Mouse (Mus musculus) embryonic facial prominence, embryonic 11.5 days (tissue): ENCODE results near the gene Csnk1g1. TPM values are rescaled to one million over a fixed set of nuclear protein-coding genes. Genes with fewer than 3 reads are reported as not detected.

Source experiments
- ATAC-seq: fragments of 200-750 bp; cut with Nextera tagmentation; replicated peaks from 2 replicates; pipeline ENCODE4 v1.8.0; 2017; ENCODE audit warnings: low read depth; ENCODE audit not compliant: insufficient number of reproducible peaks, low FRiP score, low TSS enrichment
- DNase-seq: peaks from one replicate; pipeline ENCODE4 v3.0.0-alpha.2; 2015; ENCODE audit warnings: low spot score
- H3K27ac ChIP-seq: fragments of 300-500 bp; sonication (generic); replicated peaks from 2 replicates; pipeline ENCODE4 v1.5.1; 2014; ENCODE audit warnings: mild to moderate bottlenecking, low read depth, low read length, control low read depth
- H3K27me3 ChIP-seq: fragments of 300-500 bp; sonication (generic); 2 replicates; pipeline ENCODE4 v1.6.1; 2014; ENCODE audit warnings: mild to moderate bottlenecking, low read length, moderate library complexity, mixed read lengths; ENCODE audit not compliant: control insufficient read depth, insufficient read depth
- H3K36me3 ChIP-seq: fragments of 300-500 bp; sonication (generic); replicated peaks from 2 replicates; pipeline ENCODE4 v1.6.1; 2014; ENCODE audit warnings: low read depth, mild to moderate bottlenecking, low read length, moderate library complexity, mixed read lengths; ENCODE audit not compliant: control insufficient read depth, insufficient read depth
- H3K4me1 ChIP-seq: fragments of 300-500 bp; sonication (generic); 2 replicates; pipeline ENCODE4 v1.6.1; 2014; ENCODE audit warnings: low read length, mixed read lengths; ENCODE audit not compliant: control insufficient read depth, insufficient read depth
- H3K4me2 ChIP-seq: fragments of 300-500 bp; sonication (generic); 2 replicates; pipeline ENCODE4 v1.6.1; 2014; ENCODE audit warnings: low read depth, mild to moderate bottlenecking, control low read depth, low read length, moderate library complexity
- H3K4me3 ChIP-seq: fragments of 300-500 bp; sonication (generic); 2 replicates; pipeline ENCODE4 v1.5.1; 2014; ENCODE audit warnings: low read depth, low read length, control low read depth
- H3K9ac ChIP-seq: fragments of 300-500 bp; sonication (generic); replicated peaks from 2 replicates; pipeline ENCODE4 v1.6.1; 2014; ENCODE audit warnings: mild to moderate bottlenecking, control low read depth, low read length
- H3K9me3 ChIP-seq: fragments of 300-500 bp; sonication (generic); replicated peaks from 2 replicates; pipeline ENCODE4 v1.6.1; 2016; ENCODE audit warnings: mild to moderate bottlenecking, low read length, inconsistent platforms, mixed read lengths; ENCODE audit not compliant: control insufficient read depth
- WGBS: fragments of 180-500 bp; shearing (Covaris S2); extraction: QIAGEN DNeasy Blood & Tissue Kit; methylation state at CpG from one replicate; pipeline ENCODE4 v1.1.7; 2014; 5-methylcytosine and 5-hydroxymethylcytosine counted together
- polyA plus RNA-seq: library from polyadenylated mRNA; unstranded; fragments of >200 nt; fragmentation: Nextera tagmentation; extraction: Ambion mirVana; gene quantifications from 2 replicates; pipeline ENCODE4 v1.2.1, GENCODE M21; 2014

Csnk1g1 gene
- polyA plus RNA-seq, 1 experiment from 2014 or later, result 17.3 TPM

DNA sequence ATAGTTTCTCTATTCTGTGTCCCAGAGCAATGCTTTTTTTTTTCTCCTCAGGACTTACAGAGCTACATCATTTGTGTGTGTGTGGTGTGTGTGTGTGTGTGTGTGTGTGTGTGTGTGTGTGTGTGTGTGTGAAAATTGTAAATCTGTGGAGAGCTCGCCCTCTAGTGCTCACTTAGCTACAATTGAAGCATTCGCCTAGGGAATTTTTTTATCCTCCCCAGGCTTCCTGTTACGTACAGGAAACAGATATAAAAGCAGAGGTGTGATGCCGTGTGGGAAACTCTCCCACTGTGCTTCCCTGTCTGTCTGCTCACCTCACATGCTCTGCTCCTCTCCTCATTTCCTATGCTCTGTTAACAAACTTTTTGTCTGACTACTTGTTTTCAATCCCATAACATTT lies 95.7 kb downstream of the Csnk1g1 start:
- H3K9me3 ChIP-seq, result no peaks in the 10 kb centered on the region
- H3K27ac ChIP-seq, result no peak overlapping the region
- DNase-seq, result peak; percentile 68
- H3K36me3 ChIP-seq, result no peaks in the 10 kb centered on the region
- no peaks in the 10 kb centered on the region for H3K4me1 ChIP-seq
- H3K9ac ChIP-seq, result no peak overlapping the region
- no peak overlapping the region for H3K4me3 ChIP-seq
- H3K4me2 ChIP-seq, result no peak overlapping the region
- ATAC-seq, result no peak
- 42% methylated on average over 4 of the region's 4 CpGs for WGBS
- no peaks in the 10 kb centered on the region for H3K27me3 ChIP-seq

DNA sequence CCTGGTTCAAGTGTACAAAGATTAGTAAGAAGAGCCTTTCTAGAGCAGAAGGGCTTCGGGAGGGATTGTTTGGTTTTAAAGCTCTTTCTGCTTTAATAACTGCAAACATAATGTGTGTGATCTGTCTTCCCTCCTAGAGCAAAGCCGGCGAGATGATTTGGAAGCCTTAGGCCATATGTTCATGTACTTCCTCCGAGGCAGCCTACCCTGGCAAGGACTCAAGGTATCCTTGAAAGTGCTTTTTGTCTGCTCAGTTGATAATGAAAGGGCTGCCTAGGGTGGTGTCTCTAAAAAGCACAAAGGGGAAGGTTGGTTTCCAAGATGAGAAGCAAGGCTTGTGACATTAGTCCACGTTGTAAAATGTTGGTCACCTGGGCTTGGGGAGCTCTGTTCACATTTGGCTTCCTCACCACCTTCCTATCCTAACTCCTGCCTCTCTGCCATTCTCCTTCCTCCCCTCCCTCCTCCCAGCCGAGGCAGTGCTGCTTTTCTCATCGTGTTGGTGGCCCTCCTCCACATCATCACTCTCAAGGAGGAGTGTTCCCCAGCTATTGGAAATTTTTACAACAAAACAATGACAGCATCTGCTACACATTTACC lies 99.0 kb downstream of the Csnk1g1 start:
- Histone ChIP-seq H3K9me3 (no peaks in the 10 kb centered on the region), H3K4me2 (no peak overlapping the region), H3K4me3 (no peak overlapping the region), H3K4me1 (no peaks in the 10 kb centered on the region), H3K27me3 (no peaks in the 10 kb centered on the region), H3K36me3 (no peaks in the 10 kb centered on the region; the same call in 1 of the 2 replicates), H3K27ac (no peak overlapping the region), H3K9ac (no peak overlapping the region)
- WGBS, result 79% methylated on average over 7 of the region's 7 CpGs
- no peak for DNase-seq
- no peak for ATAC-seq

DNA sequence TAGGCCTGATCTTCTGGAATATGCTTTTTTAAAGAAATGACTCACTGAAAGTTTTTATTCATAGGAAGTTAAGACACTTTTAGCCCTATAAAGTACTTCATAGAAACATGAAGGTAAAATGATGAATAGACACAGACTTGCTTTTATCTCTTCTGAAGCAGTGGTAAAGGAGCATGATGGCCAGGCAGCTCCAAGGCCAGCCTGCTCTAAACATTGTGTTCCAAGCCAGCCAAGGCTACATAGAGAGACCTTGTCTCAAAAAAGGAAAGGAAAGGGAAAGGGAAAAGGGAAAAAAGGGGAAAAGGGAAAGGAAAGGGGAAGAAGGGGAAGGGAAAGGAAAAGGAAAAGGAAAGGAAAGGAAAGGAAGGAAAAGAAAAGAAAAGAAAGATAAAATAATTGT lies 111.9 kb downstream of the Csnk1g1 start:
- Histone ChIP-seq H3K27me3 (no peaks in the 10 kb centered on the region), H3K4me1 (no peaks in the 10 kb centered on the region), H3K4me3 (no peak overlapping the region), H3K9me3 (no peaks in the 10 kb centered on the region), H3K36me3 (no peaks in the 10 kb centered on the region), H3K27ac (no peak overlapping the region), H3K4me2 (no peak overlapping the region), H3K9ac (no peak overlapping the region)
- DNase-seq (no peak), ATAC-seq (no peak)

DNA sequence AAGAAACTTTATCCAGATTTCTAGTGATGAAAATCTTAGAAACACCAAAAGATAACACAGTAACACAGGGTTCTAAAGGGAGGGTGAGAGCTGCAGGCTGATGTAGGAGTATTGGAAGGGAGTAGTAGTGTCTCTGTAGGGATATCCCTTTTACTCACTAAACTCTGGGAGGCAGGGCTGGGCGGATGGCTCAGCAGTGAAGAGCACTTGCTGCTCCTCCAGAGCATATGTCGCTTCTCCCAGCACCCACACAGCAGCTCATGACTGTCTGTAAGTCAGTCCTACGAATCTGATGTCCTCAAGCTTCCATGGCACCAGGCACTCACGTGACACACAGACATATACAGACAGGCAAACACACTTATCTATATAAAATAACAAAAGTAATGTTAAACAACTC lies 129.4 kb downstream of the Csnk1g1 start:
- Histone ChIP-seq H3K27ac (no peak overlapping the region), H3K27me3 (no peaks in the 10 kb centered on the region), H3K36me3 (no peaks in the 10 kb centered on the region), H3K4me3 (no peak overlapping the region), H3K4me2 (no peak overlapping the region), H3K4me1 (no peaks in the 10 kb centered on the region), H3K9me3 (no peaks in the 10 kb centered on the region), H3K9ac (no peak overlapping the region)
- no peak for ATAC-seq
- no peak for DNase-seq
- WGBS, result 85% methylated on average over 4 of the region's 4 CpGs

DNA sequence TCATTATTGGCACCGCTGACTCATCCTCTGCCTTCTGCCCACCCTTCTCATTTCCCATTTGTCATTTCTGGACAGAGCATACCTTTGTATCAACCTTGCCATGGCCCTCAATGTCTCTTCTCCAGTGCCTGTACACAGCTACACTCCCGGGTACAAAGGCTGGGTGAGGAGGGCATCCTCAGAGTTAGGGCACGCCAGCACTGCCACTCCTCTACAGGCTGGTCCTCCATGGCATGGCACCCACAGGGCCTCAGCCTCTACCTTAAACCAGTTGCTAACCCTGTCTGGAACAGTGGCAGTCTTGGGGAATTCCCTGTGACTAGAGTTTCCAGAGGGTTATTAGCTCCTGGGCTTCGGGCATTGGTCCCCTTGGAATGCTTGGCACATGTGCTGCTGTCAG lies 129.9 kb downstream of the Csnk1g1 start:
- no peaks in the 10 kb centered on the region for H3K36me3 ChIP-seq
- WGBS, result 90% methylated on average over 4 of the region's 4 CpGs

DNA sequence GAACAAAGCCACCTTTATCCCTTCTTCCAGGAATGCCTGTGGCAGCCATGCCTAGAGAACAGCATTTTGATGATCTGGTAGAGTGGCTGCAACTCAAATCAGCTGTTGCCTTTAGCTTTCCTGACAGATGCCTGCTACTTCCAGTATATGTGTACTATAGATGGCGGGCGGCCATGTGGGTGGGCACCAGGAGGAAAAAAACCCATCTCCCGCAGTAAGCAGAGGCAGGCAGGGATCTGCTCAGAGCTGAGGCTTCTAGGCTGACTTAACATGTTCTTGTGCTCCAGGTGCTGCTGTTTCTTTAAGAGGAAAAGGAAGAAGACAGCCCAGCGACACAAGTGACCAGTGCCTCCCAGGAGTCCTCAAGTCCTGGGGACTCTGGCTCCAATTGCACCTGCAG lies 130.6 kb downstream of the Csnk1g1 start:
- no peak for ATAC-seq
- H3K36me3 ChIP-seq, result no peaks in the 10 kb centered on the region
- H3K9me3 ChIP-seq, result no peaks in the 10 kb centered on the region
- DNase-seq, result no peak
- H3K4me3 ChIP-seq, result no peak overlapping the region
- H3K9ac ChIP-seq, result no peak overlapping the region
- no peaks in the 10 kb centered on the region for H3K4me1 ChIP-seq
- no peaks in the 10 kb centered on the region for H3K27me3 ChIP-seq
- H3K4me2 ChIP-seq, result no peak overlapping the region
- H3K27ac ChIP-seq, result no peak overlapping the region
- WGBS, result 83% methylated on average over 4 of the region's 4 CpGs

More for the DNA sequence above, 129.9 kb downstream of the Csnk1g1 start:
- Histone ChIP-seq H3K9ac (no peak overlapping the region), H3K9me3 (no peaks in the 10 kb centered on the region), H3K4me1 (no peaks in the 10 kb centered on the region), H3K27me3 (no peaks in the 10 kb centered on the region), H3K4me2 (no peak overlapping the region), H3K27ac (no peak overlapping the region), H3K4me3 (no peak overlapping the region)
- ATAC-seq (no peak), DNase-seq (no peak)

GRCm38 (mm10) chr9:66040801-66041200 lies 132.1 kb downstream of the Csnk1g1 start:
- Histone ChIP-seq H3K27ac (no peak overlapping the region), H3K36me3 (no peaks in the 10 kb centered on the region), H3K4me2 (no peak overlapping the region), H3K9ac (no peak overlapping the region), H3K4me3 (no peak overlapping the region), H3K9me3 (no peaks in the 10 kb centered on the region), H3K27me3 (no peaks in the 10 kb centered on the region), H3K4me1 (no peaks in the 10 kb centered on the region)
- no peak for DNase-seq
- WGBS, result 88% methylated on average over 3 of the region's 3 CpGs
- no peak for ATAC-seq

DNA sequence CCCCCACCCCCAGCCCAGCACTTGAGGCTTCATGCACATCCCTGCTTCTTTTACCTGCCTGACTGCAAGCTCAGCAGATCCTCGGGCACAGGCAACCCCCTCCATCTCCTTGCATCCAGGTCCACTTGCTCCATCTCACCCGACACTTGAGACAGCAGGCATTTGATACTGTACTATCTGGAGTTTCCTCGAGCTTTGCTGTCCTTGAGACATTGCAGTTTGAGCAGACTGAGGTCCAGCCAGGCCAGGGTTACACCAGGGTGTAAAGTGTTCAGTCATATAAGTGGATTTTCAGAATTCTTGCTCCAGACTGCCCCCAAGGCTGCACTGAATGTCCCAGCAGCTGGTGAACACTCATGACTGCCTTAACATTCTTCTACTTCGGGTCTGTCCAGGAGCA lies 133.6 kb downstream of the Csnk1g1 start:
- Histone ChIP-seq H3K27ac (no peak overlapping the region), H3K9me3 (no peaks in the 10 kb centered on the region), H3K9ac (no peak overlapping the region), H3K4me3 (no peak overlapping the region), H3K27me3 (no peaks in the 10 kb centered on the region), H3K36me3 (no peaks in the 10 kb centered on the region), H3K4me2 (no peak overlapping the region), H3K4me1 (no peaks in the 10 kb centered on the region)
- DNase-seq (no peak), ATAC-seq (no peak)
- WGBS, result 76% methylated on average over 4 of the region's 4 CpGs
